In the genomic region with DNA sequence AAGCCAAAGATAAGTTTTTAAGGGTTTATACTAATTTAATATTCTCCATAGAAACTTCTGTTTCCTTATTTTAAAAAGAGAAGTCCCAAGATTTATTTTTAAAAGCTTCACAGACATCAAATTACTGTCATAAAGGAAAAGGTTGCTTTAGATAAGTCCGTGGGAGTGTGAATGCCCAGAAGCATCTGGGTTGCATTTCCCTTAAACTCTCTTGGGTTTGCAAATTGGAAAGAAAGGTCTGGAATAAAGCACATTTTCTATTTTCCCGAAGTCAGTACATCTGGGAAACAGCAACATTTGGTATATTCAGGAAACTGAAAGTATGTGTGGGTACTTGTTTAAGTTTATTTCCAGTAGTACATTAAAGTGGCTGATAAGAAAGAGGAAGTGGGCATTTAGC, we compare ENCODE assay signal across 31 mouse cellular contexts. TPM values are rescaled to one million over a fixed set of nuclear protein-coding genes. Genes with fewer than 3 reads are reported as not detected.
DNase-seq lines count a peak whose midpoint lies in the region; ATAC-seq and TF ChIP-seq lines count a peak whose summit lies in the region.
"Had no signal": no experiment of that assay in that cellular context is flagged by ENCODE, and none has a peak within 500 bp of the region (broad histone marks: within the 10 kb centered on the region; RNA-seq: fewer than 3 reads in every experiment).

No protein-coding gene starts in this region.

- TF ChIP-seq POLR2A in MEL (IDR thresholded peaks at IDR 0.05; ENCODE audit: control insufficient read depth in 1 of 2, insufficient read depth in 1 of 2, low read depth in 1 of 2, low read length in 2 of 2, poor library complexity in 1 of 2), result no peak

- no peak for ATAC-seq in liver, postnatal 0 days
- no peak for ATAC-seq in embryonic facial prominence, embryonic 12.5 days (ENCODE audit: insufficient number of reproducible peaks, insufficient read depth, low FRiP score, low TSS enrichment)
- ATAC-seq in megakaryocyte progenitor cell, adult 5-6 weeks (replicated peaks; ENCODE audit: poor library complexity), result peak; percentile 39
- ATAC-seq: activated CD4-positive, CD25-positive, alpha-beta regulatory T cell, adult 4 months; CD4-positive, CD25-positive, alpha-beta regulatory T cell, adult 4 months; forebrain, embryonic 16.5 days; hindbrain, postnatal 0 days; Patski had no signal

- TF ChIP-seq RAD21 in MEL (IDR thresholded peaks at IDR 0.05; ENCODE audit: low read depth, low read length), result no peak; the same call in 1 of the 2 replicates

- H3K36me3 ChIP-seq in liver, postnatal 0 days (replicated peaks; ENCODE audit: insufficient read depth, low read length), result no peaks in the 10 kb centered on the region
- no peaks in the 10 kb centered on the region; a peak in 1 of 4 replicates for H3K36me3 ChIP-seq in MEL (ENCODE audit: control insufficient read depth in 1 of 2, insufficient read depth in 2 of 2, low read length in 2 of 2)
- H3K36me3 ChIP-seq in embryonic facial prominence, embryonic 12.5 days, result no peaks in the 10 kb centered on the region
- H3K36me3 ChIP-seq: forebrain, embryonic 12.5 days; heart, embryonic 15.5 days; hindbrain, embryonic 13.5 days had no signal

- H3K4me2 ChIP-seq in liver, postnatal 0 days (ENCODE audit: low read depth, low read length), result peak overlapping the region; percentile 19; the same call in 1 of the 2 replicates
- H3K4me2 ChIP-seq in embryonic facial prominence, embryonic 12.5 days (replicated peaks), result peak overlapping the region; percentile 13; the same call in 1 of the 2 replicates
- H3K4me2 ChIP-seq: forebrain, embryonic 12.5 days; heart, embryonic 11.5 days; heart, embryonic 15.5 days; hindbrain, embryonic 13.5 days had no signal

- no peak overlapping the region for H3K27ac ChIP-seq in liver, postnatal 0 days (ENCODE audit: low read depth)
- no peak overlapping the region for H3K27ac ChIP-seq in MEL (ENCODE audit: control insufficient read depth, low read depth, low read length)
- no peak overlapping the region for H3K27ac ChIP-seq in embryonic facial prominence, embryonic 12.5 days
- H3K27ac ChIP-seq: forebrain, embryonic 12.5 days; heart, adult 2 months; heart, embryonic 15.5 days; hindbrain, embryonic 13.5 days; hindbrain, postnatal 0 days had no signal

- no peaks in the 10 kb centered on the region for H3K27me3 ChIP-seq in liver, postnatal 0 days (ENCODE audit: insufficient read depth, low read length)
- no peaks in the 10 kb centered on the region for H3K27me3 ChIP-seq in MEL (ENCODE audit: control insufficient read depth in 1 of 2, insufficient read depth in 2 of 2, low read length in 2 of 2)
- 0 out of 2 replicates have a peak, but pooled peaks cover 4% of the 10 kb centered on the region for H3K27me3 ChIP-seq in embryonic facial prominence, embryonic 12.5 days
- H3K27me3 ChIP-seq: hindbrain, embryonic 13.5 days had no signal

- H3K9ac ChIP-seq in liver, postnatal 0 days (replicated peaks), result no peak overlapping the region
- no peak overlapping the region for H3K9ac ChIP-seq in MEL (ENCODE audit: control insufficient read depth, low read depth, low read length, poor library complexity, severe bottlenecking)
- H3K9ac ChIP-seq in embryonic facial prominence, embryonic 12.5 days, result no peak overlapping the region
- H3K9ac ChIP-seq: forebrain, embryonic 12.5 days; heart, embryonic 15.5 days; hindbrain, embryonic 13.5 days had no signal

- 18% methylated on average over 2 of the region's 2 CpGs for WGBS in liver, postnatal 0 days (ENCODE audit: insufficient replicate concordance)
- WGBS in embryonic facial prominence, embryonic 12.5 days, result 14% methylated on average over 2 of the region's 2 CpGs

- no peak for DNase-seq in liver, postnatal 0 days
- no peak for DNase-seq in liver
- peak; percentile 33 for DNase-seq in MEL (ENCODE audit: low read depth, low spot score)
- DNase-seq in layer of hippocampus, postnatal 36 days, result no peak
- DNase-seq in adrenal gland, adult 8-10 months, result no peak
- DNase-seq: adrenal gland, adult 2 months; adrenal gland, postnatal 36 days; cerebellum, adult 11 months; cerebellum, adult 9-10 months; cerebellum, postnatal 25 days; embryo, embryonic 11 days; gastrocnemius, postnatal 10 days; heart, adult 2 months; heart, postnatal 14 days; kidney, adult 11 months had no signal

- no peaks in the 10 kb centered on the region for H3K9me3 ChIP-seq in liver, postnatal 0 days (ENCODE audit: low read length)
- H3K9me3 ChIP-seq in MEL (replicated peaks; ENCODE audit: insufficient read depth, low read length), result no peaks in the 10 kb centered on the region
- no peaks in the 10 kb centered on the region for H3K9me3 ChIP-seq in embryonic facial prominence, embryonic 12.5 days
- H3K9me3 ChIP-seq: heart, embryonic 15.5 days had no signal

- TF ChIP-seq CTCF in liver, postnatal 0 days (IDR thresholded peaks at IDR 0.05; ENCODE audit: low read depth), result no peak
- TF ChIP-seq CTCF in MEL (IDR thresholded peaks at IDR 0.05 in 2 of 3, conservative IDR thresholded peaks at IDR 0.05 in 1 of 3; ENCODE audit: control insufficient read depth in 1 of 3, insufficient read depth in 1 of 3, low read depth in 2 of 3, low read length in 3 of 3, poor library complexity in 1 of 3, severe bottlenecking in 1 of 3), result no peak

- no peaks in the 10 kb centered on the region for H3K4me1 ChIP-seq in liver, postnatal 0 days (ENCODE audit: insufficient read depth)
- H3K4me1 ChIP-seq in MEL (ENCODE audit: control insufficient read depth in 1 of 2, insufficient read depth in 2 of 2, low read length in 2 of 2), result peaks cover 0 to 2% of the 10 kb centered on the region in 2 experiments; a peak in 2 of 4 replicates
- peaks cover 9% of the 10 kb centered on the region; the same call in 1 of the 2 replicates for H3K4me1 ChIP-seq in embryonic facial prominence, embryonic 12.5 days

- TF ChIP-seq EP300 in liver, postnatal 0 days (IDR thresholded peaks at IDR 0.05; ENCODE audit: low read depth), result no peak
- TF ChIP-seq EP300 in MEL (IDR thresholded peaks at IDR 0.05; ENCODE audit: low read depth in 1 of 2, low read length in 2 of 2), result no peak

- H3K4me3 ChIP-seq in liver, postnatal 0 days (ENCODE audit: low read depth, low read length), result no peak overlapping the region
- H3K4me3 ChIP-seq in MEL (ENCODE audit: control insufficient read depth in 1 of 2, insufficient read depth in 1 of 2, low read depth in 2 of 2, low read length in 2 of 2), result peak overlapping the region; percentile 52 to 54
- H3K4me3 ChIP-seq in embryonic facial prominence, embryonic 12.5 days, result no peak overlapping the region
- H3K4me3 ChIP-seq: forebrain, embryonic 12.5 days; heart, adult 2 months; heart, embryonic 15.5 days; hindbrain, embryonic 13.5 days had no signal

- no peaks in the 10 kb centered on the region for H3K79me2 ChIP-seq in MEL (ENCODE audit: control insufficient read depth, insufficient read depth, low read length, poor library complexity)

TF ChIP-seq in MEL, 35 proteins besides CTCF, POLR2A, EP300 and RAD21:
- TF ChIP-seq E2F4 (IDR thresholded peaks at IDR 0.05; ENCODE audit: borderline replicate concordance, low read depth, low read length), result no peak
TF ChIP-seq in MEL: peak in this region for 0.

RNA-seq across cellular contexts. Expression of a gene that starts 12.6 kb away (rescaled TPM):
- 8.4 and 8.8 TPM in 2 replicates for polyA plus RNA-seq in liver, postnatal 0 days (2015; fragmentation: Nextera tagmentation; extraction: Ambion mirVana)
- total RNA-seq in MEL (2012; rRNA removed), result not detected in 2 replicates
- not detected for polyA plus RNA-seq in MEL (2012; ENCODE audit: insufficient read depth in 1 of 2, insufficient read length in 2 of 2, low read depth in 1 of 2, low replicate concordance in 2 of 2, missing spikeins in 1 of 2)
- polyA plus RNA-seq in embryonic facial prominence, embryonic 12.5 days (2016; fragmentation: Nextera tagmentation; extraction: Ambion mirVana), result 24.1 and 26.2 TPM in 2 replicates
- total RNA-seq in megakaryocyte progenitor cell, adult 5-6 weeks (2015), result 0.20 TPM in 1 of 2 replicates, not detected in the other
- total RNA-seq in megakaryocyte progenitor cell, adult 5-6 weeks (2017), result 0.03 and 0.08 TPM in 2 replicates
- 10 to 100 TPM; 62.0 to 64.5 TPM for total RNA-seq in layer of hippocampus, postnatal 36 days (2021)
- total RNA-seq in adrenal gland, adult 8-10 months (2022), result 1 to 10 TPM; 1.1 to 5.7 (median 3.3) TPM

RNA-seq across cellular contexts. Expression of a gene that starts 43.5 kb away (rescaled TPM):
- not detected in 2 replicates for polyA plus RNA-seq in liver, postnatal 0 days (2015; fragmentation: Nextera tagmentation; extraction: Ambion mirVana)
- not detected in 2 replicates for total RNA-seq in MEL (2012; rRNA removed)
- polyA plus RNA-seq in MEL (2012; ENCODE audit: insufficient read depth in 1 of 2, insufficient read length in 2 of 2, low read depth in 1 of 2, low replicate concordance in 2 of 2, missing spikeins in 1 of 2), result not detected
- not detected in 2 replicates for polyA plus RNA-seq in embryonic facial prominence, embryonic 12.5 days (2016; fragmentation: Nextera tagmentation; extraction: Ambion mirVana)
- total RNA-seq in megakaryocyte progenitor cell, adult 5-6 weeks (2015), result not detected in 2 replicates
- total RNA-seq in megakaryocyte progenitor cell, adult 5-6 weeks (2017), result not detected in 2 replicates
- total RNA-seq in layer of hippocampus, postnatal 36 days (2021), result not detected
- not detected for total RNA-seq in adrenal gland, adult 8-10 months (2022)
- total RNA-seq: adrenal gland, adult 2 months; adrenal gland, postnatal 36 days; gastrocnemius, postnatal 10 days; gastrocnemius, postnatal 4 days; heart, adult 2 months; heart, postnatal 14 days; hematopoietic stem cell, adult 5-6 weeks; hindbrain, postnatal 0 days had no signal
- polyA plus RNA-seq: activated CD4-positive, CD25-positive, alpha-beta regulatory T cell, adult 4 months; adrenal gland, adult 2 months; brain, embryonic 14.5 days; CD4-positive, CD25-positive, alpha-beta regulatory T cell, adult 4 months; forebrain, embryonic 12.5 days; forebrain, embryonic 16.5 days; frontal cortex, adult 2 months; heart, adult 2 months; heart, embryonic 11.5 days; heart, embryonic 15.5 days; hindbrain, embryonic 13.5 days; hindbrain, postnatal 0 days; intestine, embryonic 14.5 days; Patski had no signal

Comparison
In these comparisons a context has a peak if more than half of its experiments do, and no peak if none do; other contexts are left out.
1. H3K4me3 ChIP-seq: peak in MEL (2 of 2); none in liver, postnatal 0 days (single experiment) and embryonic facial prominence, embryonic 12.5 days (single experiment).
2. RNA of a gene that starts 12.6 kb away (total RNA-seq): 62.0 to 64.5 TPM in layer of hippocampus, postnatal 36 days; 1.1 to 5.7 TPM in adrenal gland, adult 8-10 months, 0.03 to 0.20 TPM in megakaryocyte progenitor cell, adult 5-6 weeks and not detected in MEL; every median in the first group is over 4 times any median in the second.